Mouse (Mus musculus): ENCODE measurements around the gene Pfdn6. TPM values are rescaled to one million over a fixed set of nuclear protein-coding genes. Genes with fewer than 3 reads are reported as not detected.
"Not testable (repeated sequence)": the region's sequence is repeated elsewhere in the genome, so short reads cannot be mapped to it uniquely, and the experiment has no call there.

Gene Pfdn6
- total and polyA plus RNA-seq, 3 experiments, result 28.0 to 81.0 (median 77.7) TPM

GRCm38 (mm10) chr17:33954646-33955554 lies 14.8 kb upstream of the Pfdn6 start:
- H3K4me3 ChIP-seq, result peak overlapping the region; percentile 99
- H3K79me2 ChIP-seq (replicated peaks; ENCODE audit: control insufficient read depth, insufficient read depth, low read length), result no peaks in the 10 kb centered on the region
- H3K27ac ChIP-seq, result peak overlapping the region; percentile 94
- TF ChIP-seq POLR2A (IDR thresholded peaks at IDR 0.05; ENCODE audit: insufficient read depth, low read depth, low read length), result no peak
- TF ChIP-seq EP300 (IDR thresholded peaks at IDR 0.05; ENCODE audit: insufficient read depth, low read depth, low read length), result no peak
- no peak for TF ChIP-seq CTCF (IDR thresholded peaks at IDR 0.05)
- H3K4me1 ChIP-seq (ENCODE audit: control insufficient read depth, insufficient read depth, low read length), result peaks cover 7% of the 10 kb centered on the region
- H3K36me3 ChIP-seq (ENCODE audit: control insufficient read depth, insufficient read depth, low read length), result peaks cover 3% of the 10 kb centered on the region; the same call in 1 of the 2 replicates
- H3K9ac ChIP-seq (ENCODE audit: low read depth, low read length), result peak overlapping the region; percentile 86
- no peaks in the 10 kb centered on the region for H3K27me3 ChIP-seq (ENCODE audit: control insufficient read depth, insufficient read depth, low read length)
- under 1% methylated on average over 33 of the region's 33 CpGs for WGBS
- DNase-seq, result peak in 1 of 2 experiments; percentile 16
- intact Hi-C loops (cut with DNase I), result loop anchor here (1.0 to 2.0 kb wide), 2 partner anchors 15 to 72 kb away; partner anchors contain the start of genes Pfdn6 and Wdr46

- Histone ChIP-seq H3K36me3 (ENCODE audit: control insufficient read depth, insufficient read depth, low read length) (peaks cover 3% of the 10 kb centered on the region; the same call in 1 of the 2 replicates), H3K9ac (ENCODE audit: low read depth, low read length) (peak overlapping the region; percentile 19), H3K79me2 (replicated peaks; ENCODE audit: control insufficient read depth, insufficient read depth, low read length) (no peaks in the 10 kb centered on the region), H3K27me3 (ENCODE audit: control insufficient read depth, insufficient read depth, low read length) (no peaks in the 10 kb centered on the region), H3K4me3 (no peak overlapping the region), H3K27ac (no peak overlapping the region; the same call in 1 of the 2 replicates), H3K4me1 (ENCODE audit: control insufficient read depth, insufficient read depth, low read length) (peaks cover 7% of the 10 kb centered on the region)
- TF ChIP-seq EP300 (IDR thresholded peaks at IDR 0.05; ENCODE audit: insufficient read depth, low read depth, low read length) (no peak), POLR2A (IDR thresholded peaks at IDR 0.05; ENCODE audit: insufficient read depth, low read depth, low read length) (no peak), CTCF (IDR thresholded peaks at IDR 0.05) (no peak)
- WGBS, result 36% methylated on average over 5 of the region's 5 CpGs
- DNase-seq, result no peak
- intact Hi-C loops (cut with DNase I), result loop anchor here (2.0 kb wide), 1 partner anchor 73 kb away; no protein-coding TSS in a partner anchor
Measured at GRCm38 (mm10) chr17:33953961-33954565, 13.9 kb upstream of the Pfdn6 start.

- intact Hi-C loops (cut with DNase I), result no loop called here
- no peak for DNase-seq
Measured at GRCm38 (mm10) chr17:33953310-33953709, 13.2 kb upstream of the Pfdn6 start.

GRCm38 (mm10) chr17:33952879-33953278 lies 12.7 kb upstream of the Pfdn6 start:
- no peak overlapping the region for H3K27ac ChIP-seq
- H3K4me3 ChIP-seq, result no peak overlapping the region
- no peak for DNase-seq
- H3K4me1 ChIP-seq (ENCODE audit: control insufficient read depth, insufficient read depth, low read length), result peaks cover 7% of the 10 kb centered on the region
- intact Hi-C loops (cut with DNase I), result no loop called here
- TF ChIP-seq EP300 (IDR thresholded peaks at IDR 0.05; ENCODE audit: insufficient read depth, low read depth, low read length), result no peak
- TF ChIP-seq POLR2A (IDR thresholded peaks at IDR 0.05; ENCODE audit: insufficient read depth, low read depth, low read length), result no peak
- no peak for TF ChIP-seq CTCF (IDR thresholded peaks at IDR 0.05)
- WGBS, result 80% methylated on average over 4 of the region's 4 CpGs
- no peaks in the 10 kb centered on the region for H3K27me3 ChIP-seq (ENCODE audit: control insufficient read depth, insufficient read depth, low read length)
- no peaks in the 10 kb centered on the region for H3K79me2 ChIP-seq (replicated peaks; ENCODE audit: control insufficient read depth, insufficient read depth, low read length)
- peaks cover 3% of the 10 kb centered on the region; the same call in 1 of the 2 replicates for H3K36me3 ChIP-seq (ENCODE audit: control insufficient read depth, insufficient read depth, low read length)
- no peak overlapping the region for H3K9ac ChIP-seq (ENCODE audit: low read depth, low read length)

More at GRCm38 (mm10) chr17:33953310-33953709, 13.2 kb upstream of the Pfdn6 start:
- H3K27me3 ChIP-seq (ENCODE audit: control insufficient read depth, insufficient read depth, low read length), result no peaks in the 10 kb centered on the region
- H3K4me3 ChIP-seq, result no peak overlapping the region
- H3K9ac ChIP-seq (ENCODE audit: low read depth, low read length), result no peak overlapping the region
- no peak for TF ChIP-seq CTCF (IDR thresholded peaks at IDR 0.05)
- TF ChIP-seq POLR2A (IDR thresholded peaks at IDR 0.05; ENCODE audit: insufficient read depth, low read depth, low read length), result no peak
- TF ChIP-seq EP300 (IDR thresholded peaks at IDR 0.05; ENCODE audit: insufficient read depth, low read depth, low read length), result no peak
- H3K27ac ChIP-seq, result no peak overlapping the region
- peaks cover 3% of the 10 kb centered on the region; the same call in 1 of the 2 replicates for H3K36me3 ChIP-seq (ENCODE audit: control insufficient read depth, insufficient read depth, low read length)
- peaks cover 7% of the 10 kb centered on the region for H3K4me1 ChIP-seq (ENCODE audit: control insufficient read depth, insufficient read depth, low read length)
- 71% methylated on average over 3 of the region's 3 CpGs for WGBS
- no peaks in the 10 kb centered on the region for H3K79me2 ChIP-seq (replicated peaks; ENCODE audit: control insufficient read depth, insufficient read depth, low read length)

GRCm38 (mm10) chr17:33952015-33952414 lies 11.9 kb upstream of the Pfdn6 start:
- H3K4me1 ChIP-seq (ENCODE audit: control insufficient read depth, insufficient read depth, low read length); H3K36me3 ChIP-seq (ENCODE audit: control insufficient read depth, insufficient read depth, low read length); H3K79me2 ChIP-seq (replicated peaks; ENCODE audit: control insufficient read depth, insufficient read depth, low read length); H3K9ac ChIP-seq (ENCODE audit: low read depth, low read length); H3K4me3 ChIP-seq; intact Hi-C loops (cut with DNase I); H3K27me3 ChIP-seq (ENCODE audit: control insufficient read depth, insufficient read depth, low read length); H3K27ac ChIP-seq: not testable (repeated sequence)
- 82% methylated on average over 13 of the region's 13 CpGs for WGBS
- DNase-seq, result peak in 1 of 2 experiments; percentile 21
